Mouse (Mus musculus) kidney, adult 10 weeks (tissue): ENCODE data around the gene Palb2. TPM values are rescaled to one million over a fixed set of nuclear protein-coding genes. Genes with fewer than 3 reads are reported as not detected.

ENCODE experiments used
- polyA plus RNA-seq: library from polyadenylated mRNA; stranded (reverse); fragments of 350-450 nt; fragmentation: Illumina TruSeq; extraction: RNeasy Lipid Tissue Mini Kit (QIAGEN cat#74804); gene quantifications from one replicate; pipeline ENCODE4 v1.2.3, GENCODE M21; 2014; ENCODE audit warnings: low read depth, low replicate concordance

Palb2 gene
- polyA plus RNA-seq, result 2.5 TPM

GRCm38 (mm10) chr7:122132497-122133337, at the start of gene Palb2, which contains the start of gene Dctn5:
Palb2 (minus strand) TSS chr7:122132985.
Dctn5 (plus strand) TSS chr7:122133041.

GRCm38 (mm10) chr7:122158915-122159902, 26.4 kb upstream of the Palb2 start, which contains the start of gene Plk1:
Plk1 (plus strand) TSS chr7:122159439.

DNA sequence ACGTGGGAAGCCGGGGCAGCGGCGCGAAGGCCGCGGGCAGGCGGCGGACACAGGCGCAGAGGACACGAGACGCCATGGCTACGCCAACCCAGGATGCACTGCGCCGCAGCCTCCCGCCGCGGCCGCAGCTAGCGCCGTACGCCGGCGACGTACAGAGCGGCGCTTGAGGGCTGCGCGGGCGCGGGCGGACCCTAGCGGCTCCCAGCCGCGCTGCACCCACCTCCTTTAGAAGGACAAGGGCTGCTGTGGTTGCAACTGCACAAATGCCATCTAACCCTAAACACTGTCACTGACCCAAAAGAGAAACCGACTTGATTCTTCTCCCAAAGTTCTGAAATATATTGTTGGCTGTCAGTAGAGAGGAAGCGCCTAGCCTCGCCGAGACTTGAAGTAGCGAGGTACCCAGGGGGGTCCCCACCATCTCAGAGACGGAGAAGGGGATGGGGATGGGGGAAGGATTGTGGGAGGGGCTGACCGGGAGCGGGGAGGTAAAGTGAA, 31.0 kb downstream of the Palb2 start, which contains the start of gene Ndufab1:
TSS of gene Ndufab1 (minus strand) at position 140 of the 498 bp plus-strand sequence.

GRCm38 (mm10) chr7:122066945-122067516, 65.8 kb downstream of the Palb2 start, which contains the start of the genes Ubfd1 and Ears2:
Ubfd1 (plus strand) TSS chr7:122067175.
Ears2 (minus strand) TSS chr7:122067263.

Other genes with a start within 250 kb of the Palb2 start
- gene Cog7, start 151.3 kb downstream of the Palb2 start, polyA plus RNA-seq, result 16.2 TPM
- gene Gga2, start 111.8 kb downstream of the Palb2 start, polyA plus RNA-seq, result 15.3 TPM
- gene Ubfd1, start 65.8 kb downstream of the Palb2 start, polyA plus RNA-seq, result 23.7 TPM
- gene Ears2, start 65.7 kb downstream of the Palb2 start, polyA plus RNA-seq, result 2.3 TPM
- gene Ndufab1, start 31.1 kb downstream of the Palb2 start, polyA plus RNA-seq, result 1,095 TPM
- gene Dctn5, start 56 bp upstream of the Palb2 start, polyA plus RNA-seq, result 87.9 TPM
- not detected for gene Plk1, start 26.5 kb upstream of the Palb2 start, polyA plus RNA-seq
- gene Ern2, start 53.2 kb upstream of the Palb2 start, polyA plus RNA-seq, result not detected
- gene Chp2, start 86.5 kb upstream of the Palb2 start, polyA plus RNA-seq, result 0.40 TPM
- 2.0 TPM for gene Prkcb, start 155.8 kb upstream of the Palb2 start, polyA plus RNA-seq